Mouse (Mus musculus) mesoderm, embryonic 11.5 days (tissue): ENCODE measurements around the gene Rnf19b.

Experiments used
- DNase-seq: peaks from one replicate; pipeline ENCODE4 v3.0.0-alpha.2; 2012; ENCODE audit warnings: low read depth, low spot score

Rnf19b gene

DNA sequence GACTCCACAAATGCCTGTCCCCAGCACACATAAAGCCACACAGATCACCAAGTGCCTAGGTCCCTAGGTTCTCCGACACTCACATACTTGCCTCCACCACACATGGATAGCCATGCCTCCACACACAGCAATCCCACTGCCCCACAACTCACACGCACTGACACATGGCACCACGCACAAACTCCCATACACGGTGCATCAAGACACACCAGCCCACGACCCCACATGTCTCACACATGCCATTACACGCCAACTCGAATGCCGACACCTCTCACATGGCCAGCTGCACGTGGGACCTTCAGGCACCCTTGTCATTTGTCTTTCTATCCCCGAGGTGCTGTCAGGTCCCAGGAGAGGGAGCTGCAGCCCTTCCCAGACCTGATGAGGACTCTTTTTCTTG is 61.6 kb downstream of the Rnf19b start:
- no peak for DNase-seq

- peak; percentile 83 for DNase-seq
Measured at GRCm38 (mm10) chr4:129120520-129121445, 62.7 kb downstream of the Rnf19b start.

GRCm38 (mm10) chr4:129121569-129122086 is 63.6 kb downstream of the Rnf19b start, which contains the start of gene Hpca:
Gene Hpca (minus strand): TSS chr4:129122036.
- DNase-seq: no peak

GRCm38 (mm10) chr4:129122107-129122506 is 64.0 kb downstream of the Rnf19b start:
- DNase-seq: no peak

GRCm38 (mm10) chr4:129122719-129123118 is 64.6 kb downstream of the Rnf19b start:
- DNase-seq: no peak

DNA sequence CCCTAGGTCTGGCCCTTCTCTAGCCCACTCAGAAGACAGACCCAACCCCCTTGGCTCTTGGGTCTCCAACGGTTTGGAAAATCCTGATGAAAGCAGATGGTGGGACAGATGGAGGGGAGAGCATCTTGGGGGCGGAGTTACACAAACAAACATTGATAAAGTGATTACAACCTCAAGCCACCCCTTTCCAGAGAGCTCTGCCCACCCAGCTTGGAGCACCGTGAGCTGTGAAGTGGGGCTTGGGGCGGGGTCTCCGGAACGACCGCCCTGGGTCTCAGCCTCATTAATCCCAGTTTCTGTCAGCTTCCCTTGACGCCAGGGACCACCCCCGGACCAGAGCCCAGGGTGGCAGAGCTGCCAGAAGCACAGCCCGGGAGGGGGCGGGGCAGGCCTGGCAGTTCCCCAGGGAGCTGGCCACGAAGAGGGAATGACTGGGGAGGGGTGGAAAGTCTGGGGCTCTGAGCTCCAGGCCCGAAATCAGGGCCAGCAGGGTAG is 66.6 kb downstream of the Rnf19b start:
- no peak for DNase-seq

DNA sequence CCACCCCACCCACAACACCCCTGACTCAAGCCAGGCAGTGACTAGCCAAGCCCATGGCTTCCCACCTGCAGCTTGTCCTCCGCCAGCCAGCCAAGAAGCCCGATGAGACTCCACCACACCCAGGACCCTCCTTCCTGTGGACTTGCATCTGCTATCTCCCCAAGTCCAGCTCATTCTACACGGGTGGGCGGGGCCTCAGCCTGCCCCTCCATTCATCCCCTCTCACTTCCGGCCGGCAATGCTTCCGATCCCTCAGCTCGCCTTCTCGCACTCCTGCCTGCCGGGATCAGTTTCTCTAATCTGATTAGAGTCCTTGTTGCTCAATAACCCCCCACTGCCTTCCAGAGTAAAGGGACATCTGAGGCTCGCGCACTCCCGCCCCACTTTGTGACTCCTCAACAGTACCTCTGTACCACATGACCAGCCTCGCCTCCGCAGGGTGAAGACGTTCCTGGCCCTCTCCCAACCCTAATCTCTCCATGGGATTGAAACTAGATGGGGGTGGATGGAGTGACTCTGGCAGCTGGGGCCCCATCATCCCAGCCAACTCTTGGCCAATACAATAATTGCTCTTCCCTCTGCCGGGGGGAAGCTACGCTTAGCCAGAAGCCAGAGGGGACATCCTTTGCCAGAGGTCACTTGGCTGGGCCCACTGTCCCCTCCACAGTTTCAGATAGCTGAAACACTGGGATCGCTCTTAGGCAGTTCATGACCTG is 67.8 kb downstream of the Rnf19b start:
- no peak for DNase-seq

- DNase-seq: no peak
Measured at GRCm38 (mm10) chr4:129128582-129129338, 70.7 kb downstream of the Rnf19b start.

- no peak for DNase-seq
Measured at GRCm38 (mm10) chr4:129129387-129129786, 71.3 kb downstream of the Rnf19b start.

- peak; percentile 76 for DNase-seq
Measured at GRCm38 (mm10) chr4:129130149-129130548, 72.1 kb downstream of the Rnf19b start.

DNA sequence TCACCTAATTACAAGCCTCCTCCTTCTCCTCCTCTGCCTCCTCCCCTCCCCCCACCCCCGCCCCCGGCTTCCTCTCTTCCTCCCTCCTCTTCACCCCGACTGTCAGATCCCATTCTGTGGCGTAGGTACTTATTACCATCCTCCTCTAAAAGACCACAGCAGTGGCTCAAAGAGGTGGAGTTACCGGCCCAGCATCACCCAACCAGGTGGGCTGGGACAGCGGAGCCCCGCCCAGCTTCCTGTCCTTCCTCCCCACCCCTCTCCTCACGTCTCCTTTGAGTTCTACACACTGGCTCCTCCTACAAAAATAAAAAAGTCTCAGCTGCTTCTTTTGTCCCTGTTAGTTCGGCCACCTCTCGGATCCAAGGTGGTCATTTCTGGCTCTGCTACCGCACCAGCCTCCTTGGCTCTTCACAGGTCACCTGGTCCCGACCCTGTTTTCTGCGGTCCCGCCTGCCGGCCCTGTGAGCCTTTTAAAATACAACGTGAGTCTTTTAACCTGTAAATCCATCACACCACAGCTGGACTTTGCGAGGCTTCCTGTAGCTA is 72.8 kb downstream of the Rnf19b start:
- peak; percentile 73 for DNase-seq

DNA sequence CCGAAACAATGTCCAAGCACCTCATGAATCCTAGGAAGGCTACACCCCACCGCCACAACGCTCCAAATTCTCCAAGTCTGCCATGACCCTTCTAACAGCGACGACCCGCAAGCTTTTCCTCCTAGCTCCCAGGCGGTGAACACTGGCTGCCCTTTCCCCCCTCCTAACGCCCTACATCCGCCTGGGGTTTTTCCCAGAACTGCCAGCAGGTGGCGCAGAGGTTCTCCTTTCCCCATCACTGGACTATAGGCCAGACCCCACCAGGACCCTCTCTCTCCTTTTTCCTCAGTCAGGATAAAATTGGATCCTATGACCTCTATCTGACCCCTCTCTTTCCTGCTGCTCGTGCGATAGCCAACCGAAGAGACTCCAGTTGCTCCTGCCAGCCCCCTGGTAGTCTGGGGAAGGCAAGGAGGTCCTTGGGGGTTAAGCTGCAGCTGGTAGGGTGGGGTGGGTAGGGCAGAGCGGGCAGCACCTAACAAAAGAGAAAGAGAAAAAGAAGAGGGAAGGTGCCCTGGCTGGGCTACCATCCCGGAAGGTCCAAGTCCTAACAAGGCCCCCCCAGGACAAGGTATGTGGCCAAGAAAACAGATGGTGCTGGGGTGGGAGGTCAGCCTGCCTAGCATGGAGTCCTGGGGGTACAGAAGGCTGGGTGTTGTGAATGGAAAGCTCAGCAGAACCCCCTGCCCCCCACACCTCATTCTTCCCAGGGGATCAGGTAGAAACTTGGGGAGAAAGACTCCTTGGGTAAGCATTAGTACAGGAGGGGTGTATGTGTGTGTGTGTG is 76.9 kb downstream of the Rnf19b start:
- DNase-seq: peak; percentile 93
